Mouse (Mus musculus) Patski (cell line): ENCODE results near the gene Gdf15. TPM values are rescaled to one million over a fixed set of nuclear protein-coding genes. Genes with fewer than 3 reads are reported as not detected.
A peak's percentile ranks its signal among the peaks of the same experiment; 100 is the strongest.

ENCODE experiments used
- ATAC-seq: fragments of 100-300 bp; one replicate; pipeline ENCODE4 v1.8.0; 2021
- CTCF ChIA-PET: fragments of 350-600 bp; sonication (Branson Sonifier 250); formaldehyde crosslinking; loops from one replicate; lab custom pipeline; 2022; ENCODE audit warnings: inconsistent platforms; lab: Charles Lee
- POLR2A ChIA-PET: fragments of 350-600 bp; sonication (Branson Sonifier 250); formaldehyde crosslinking; loops from one replicate; lab custom pipeline; 2022; ENCODE audit warnings: antibody characterized with exemption, inconsistent platforms; lab: Charles Lee
- DNase-seq: peaks from one replicate; pipeline ENCODE4 v3.0.0-alpha.2; 2011; ENCODE audit warnings: low read depth, low spot score
- H3K27me3 ChIP-seq: fragments of 371-371 bp; one replicate; pipeline ENCODE4 v1.5.1; 2021
- CTCF ChIP-seq: fragments of 100-300 bp; IDR thresholded peaks from one replicate; pipeline ENCODE4 v1.5.1; 2021
- in situ Hi-C: fragments of 300-500 bp; cut with MboI; formaldehyde crosslinking; loops from 3 replicates; pipeline ENCODE4 v1.11.1; 2018; ENCODE audit warnings: low pct_unique_long_range_greater_than_20kb, mixed read lengths
- polyA plus RNA-seq: library from polyadenylated mRNA; unstranded; gene quantifications from one replicate; pipeline ENCODE4 v1.2.3, GENCODE M21; 2021

Gene Gdf15
- polyA plus RNA-seq, 1 experiment from 2014 or later = 354 TPM

- no peak for TF ChIP-seq CTCF
- no peak for DNase-seq
- ATAC-seq = no peak
- ChIA-PET CTCF (interaction anchor here (0.8 to 3.5 kb wide), 16 partner anchors 12 to 90 kb away, joined by 3 to 21 read pairs (median 5); partner anchors contain the start of gene Lsm4), POLR2A (interaction anchor here (0.7 to 2.6 kb wide), 7 partner anchors 13 to 87 kb away, joined by 3 to 11 read pairs (median 5); partner anchors contain the start of gene Jund)
- no peaks in the 10 kb centered on the region for H3K27me3 ChIP-seq
- in situ Hi-C loops = loop anchor here (10.0 kb wide), 1 partner anchor 54 kb away; the partner anchor contains the start of gene Pgpep1
Measured at GRCm38 (mm10) chr8:70610796-70611771, 21.2 kb downstream of the Gdf15 start.

- CTCF ChIA-PET = interaction anchor here (0.7 to 3.5 kb wide), 11 partner anchors 11 to 100 kb away, joined by 3 to 21 read pairs (median 5); partner anchors contain the start of gene Ell
- in situ Hi-C loops = loop anchor here (10.0 kb wide), 1 partner anchor 55 kb away; the partner anchor contains the start of gene Pgpep1
- POLR2A ChIA-PET = interaction anchor here (0.6 to 2.6 kb wide), 20 partner anchors 19 to 772 kb away, joined by 3 to 11 read pairs (median 4); partner anchors contain the start of genes Ell, Fkbp8, Jund and Kxd1
- H3K27me3 ChIP-seq = no peaks in the 10 kb centered on the region
- DNase-seq = no peak
- ATAC-seq = peak; percentile 54
- TF ChIP-seq CTCF = no peak
Measured at GRCm38 (mm10) chr8:70609849-70610795, 22.1 kb downstream of the Gdf15 start.

- no peak for DNase-seq
- POLR2A ChIA-PET = interaction anchor here (0.6 to 1.9 kb wide), 20 partner anchors 9 to 773 kb away, joined by 3 to 9 read pairs (median 4); partner anchors contain the start of genes Ell, Fkbp8, Jund and Kxd1
- ATAC-seq = peak; percentile 53
- TF ChIP-seq CTCF = no peak
- in situ Hi-C loops = no loop called here
- CTCF ChIA-PET = interaction anchor here (2.9 to 3.5 kb wide), 3 partner anchors 16 to 43 kb away, joined by 16 to 21 read pairs (median 17); no protein-coding TSS in a partner anchor
- H3K27me3 ChIP-seq = no peaks in the 10 kb centered on the region
Measured at GRCm38 (mm10) chr8:70609368-70609848, 22.8 kb downstream of the Gdf15 start.

- POLR2A ChIA-PET = interaction anchor here (0.6 to 1.9 kb wide), 18 partner anchors 8 to 774 kb away, joined by 3 to 9 read pairs (median 4); partner anchors contain the start of genes Ell, Fkbp8, Kxd1 and Rex1bd
- in situ Hi-C loops = no loop called here
- ATAC-seq = no peak
Measured at GRCm38 (mm10) chr8:70608749-70609367, 23.4 kb downstream of the Gdf15 start, which contains the start of gene Ssbp4. Gene Ssbp4 (minus strand): TSS chr8:70608872.

GRCm38 (mm10) chr8:70607898-70608748 lies 24.1 kb downstream of the Gdf15 start:
- POLR2A ChIA-PET = interaction anchor here (1.0 to 1.7 kb wide), 7 partner anchors 12 to 80 kb away, joined by 3 to 9 read pairs (median 4); no protein-coding TSS in a partner anchor

More at GRCm38 (mm10) chr8:70608749-70609367, 23.4 kb downstream of the Gdf15 start, which contains the start of gene Ssbp4:
- TF ChIP-seq CTCF = no peak
- CTCF ChIA-PET = interaction anchor here (3.5 kb wide), 1 partner anchor 21 kb away, joined by 17 read pairs; no protein-coding TSS in a partner anchor
- no peak for DNase-seq
- H3K27me3 ChIP-seq = no peaks in the 10 kb centered on the region

GRCm38 (mm10) chr8:70607603-70607897 lies 24.7 kb downstream of the Gdf15 start:
- in situ Hi-C loops = no loop called here
- CTCF ChIA-PET = no interaction called here
- no peaks in the 10 kb centered on the region for H3K27me3 ChIP-seq
- TF ChIP-seq CTCF = no peak
- DNase-seq = no peak
- ATAC-seq = no peak
- POLR2A ChIA-PET = interaction anchor here (1.0 to 1.1 kb wide), 2 partner anchors 35 to 79 kb away, joined by 3 read pairs; no protein-coding TSS in a partner anchor

More at GRCm38 (mm10) chr8:70607898-70608748, 24.1 kb downstream of the Gdf15 start:
- ATAC-seq (no peak), DNase-seq (no peak)
- no peaks in the 10 kb centered on the region for H3K27me3 ChIP-seq
- in situ Hi-C loops = no loop called here
- no peak for TF ChIP-seq CTCF
- CTCF ChIA-PET = no interaction called here

GRCm38 (mm10) chr8:70606780-70607602 lies 25.3 kb downstream of the Gdf15 start:
- ChIA-PET POLR2A (interaction anchor here (0.5 to 1.1 kb wide), 2 partner anchors 79 to 101 kb away, joined by 3 to 6 read pairs; no protein-coding TSS in a partner anchor), CTCF (interaction anchor here (1.2 kb wide), 1 partner anchor 11 kb away, joined by 3 read pairs; no protein-coding TSS in a partner anchor)
- TF ChIP-seq CTCF = no peak
- DNase-seq = no peak
- in situ Hi-C loops = no loop called here
- no peaks in the 10 kb centered on the region for H3K27me3 ChIP-seq
- ATAC-seq = no peak
